Mouse (Mus musculus) MEL (cell line): ENCODE data around the gene Wfdc16. TPM values are rescaled to one million over a fixed set of nuclear protein-coding genes. Genes with fewer than 3 reads are reported as not detected.
"Not testable (repeated sequence)": the region's sequence is repeated elsewhere in the genome, so short reads cannot be mapped to it uniquely, and the experiment has no call there.

Experiments
- DNase-seq: peaks from one replicate; pipeline ENCODE4 v3.0.0; 2011; ENCODE audit warnings: low read depth, low spot score
- H3K27ac ChIP-seq: 2 replicates; pipeline ENCODE4 v1.5.1; 2012; ENCODE audit warnings: low read depth, mild to moderate bottlenecking, control low read depth, low read length, moderate library complexity; ENCODE audit not compliant: control insufficient read depth
- H3K27me3 ChIP-seq, 2 experiments: fragments of 150-350 bp in 1 of 2; sonication (generic) in 1 of 2; 2 replicates each; pipeline ENCODE4 v1.6.1; 2012; ENCODE audit warnings: low read length in 2 of 2, mild to moderate bottlenecking in 2 of 2, improper control_type of control experiment in 1 of 2, moderate library complexity in 1 of 2; ENCODE audit not compliant: insufficient read depth in 2 of 2, control insufficient read depth in 1 of 2
- H3K36me3 ChIP-seq, 2 experiments: 2 replicates each; pipeline ENCODE4 v1.6.1; 2012 to 2014; ENCODE audit warnings: low read length in 2 of 2, improper control_type of control experiment in 1 of 2, inconsistent platforms in 1 of 2, mild to moderate bottlenecking in 1 of 2; ENCODE audit not compliant: insufficient read depth in 2 of 2, control insufficient read depth in 1 of 2
- H3K4me1 ChIP-seq, 2 experiments: fragments of 150-350 bp in 1 of 2; sonication (generic) in 1 of 2; 2 replicates each; pipeline ENCODE4 v1.6.1; 2012; ENCODE audit warnings: low read length in 2 of 2, improper control_type of control experiment in 1 of 2, mild to moderate bottlenecking in 1 of 2; ENCODE audit not compliant: insufficient read depth in 2 of 2, control insufficient read depth in 1 of 2
- H3K4me3 ChIP-seq, 2 experiments: fragments of 150-350 bp in 1 of 2; sonication (generic) in 1 of 2; 2 replicates each; pipeline ENCODE4 v1.5.1; 2012; ENCODE audit warnings: low read depth in 2 of 2, low read length in 2 of 2, mild to moderate bottlenecking in 2 of 2, moderate library complexity in 2 of 2, control low read depth in 1 of 2, improper control_type of control experiment in 1 of 2; ENCODE audit not compliant: control insufficient read depth in 1 of 2, insufficient read depth in 1 of 2
- H3K79me2 ChIP-seq: 2 replicates; pipeline ENCODE4 v1.6.1; 2012; ENCODE audit warnings: mild to moderate bottlenecking, low read length, moderate library complexity; ENCODE audit not compliant: control insufficient read depth, poor library complexity, insufficient read depth
- H3K9ac ChIP-seq: 2 replicates; pipeline ENCODE4 v1.6.1; 2012; ENCODE audit warnings: low read depth, mild to moderate bottlenecking, control low read depth, low read length, moderate library complexity; ENCODE audit not compliant: control insufficient read depth, poor library complexity, severe bottlenecking
- H3K9me3 ChIP-seq: fragments of 150-350 bp; sonication (generic); replicated peaks from 2 replicates; pipeline ENCODE4 v1.6.1; 2012; ENCODE audit warnings: mild to moderate bottlenecking, low read length, improper control_type of control experiment, moderate library complexity; ENCODE audit not compliant: insufficient read depth
- BHLHE40 ChIP-seq: IDR thresholded peaks from 2 replicates; pipeline ENCODE4 v1.6.1; 2012; ENCODE audit warnings: low read depth, mild to moderate bottlenecking, inconsistent platforms, low read length, improper control_type of control experiment, borderline replicate concordance
- CHD1 ChIP-seq: IDR thresholded peaks from 2 replicates; pipeline ENCODE4 v1.6.1; 2012; ENCODE audit warnings: low read depth, mild to moderate bottlenecking, inconsistent platforms, low read length, improper control_type of control experiment
- CHD2 ChIP-seq: IDR thresholded peaks from 2 replicates; pipeline ENCODE4 v1.6.1; 2011; ENCODE audit warnings: low read length, improper control_type of control experiment
- EP300 ChIP-seq, 2 experiments: IDR thresholded peaks; 2 replicates each; pipeline ENCODE4 v1.6.1; 2011; ENCODE audit warnings: improper control_type of control experiment in 2 of 2, low read length in 2 of 2, low read depth in 1 of 2, mild to moderate bottlenecking in 1 of 2
- GABPA ChIP-seq: IDR thresholded peaks from 2 replicates; pipeline ENCODE4 v1.6.1; 2012; ENCODE audit warnings: low read depth, mild to moderate bottlenecking, inconsistent platforms, low read length, improper control_type of control experiment, moderate library complexity
- HCFC1 ChIP-seq: IDR thresholded peaks from 2 replicates; pipeline ENCODE4 v1.6.1; 2012; ENCODE audit warnings: low read depth, mild to moderate bottlenecking, inconsistent platforms, low read length, improper control_type of control experiment, moderate library complexity
- MAX ChIP-seq: IDR thresholded peaks from 2 replicates; pipeline ENCODE4 v1.6.1; 2011; ENCODE audit warnings: low read length, improper control_type of control experiment
- MEF2A ChIP-seq: IDR thresholded peaks from 2 replicates; pipeline ENCODE4 v1.6.1; 2014; ENCODE audit warnings: low read depth, mild to moderate bottlenecking, inconsistent platforms, low read length, improper control_type of control experiment; ENCODE audit not compliant: poor library complexity, insufficient replicate concordance, severe bottlenecking; ENCODE audit errors: extremely low read depth
- MYC ChIP-seq: IDR thresholded peaks from 2 replicates; pipeline ENCODE4 v1.6.1; 2011; ENCODE audit warnings: low read depth, mild to moderate bottlenecking, low read length, improper control_type of control experiment, moderate library complexity
- NRF1 ChIP-seq: IDR thresholded peaks from 2 replicates; pipeline ENCODE4 v1.6.1; 2014; ENCODE audit warnings: low read depth, mild to moderate bottlenecking, inconsistent platforms, low read length, improper control_type of control experiment, moderate library complexity; ENCODE audit not compliant: poor library complexity, insufficient read depth, severe bottlenecking
- POLR2AphosphoS5 ChIP-seq: IDR thresholded peaks from 2 replicates; pipeline ENCODE4 v1.6.1; 2012; ENCODE audit warnings: low read depth, borderline replicate concordance, mild to moderate bottlenecking, inconsistent platforms, low read length, moderate library complexity, mixed read lengths
- SIN3A ChIP-seq: IDR thresholded peaks from 2 replicates; pipeline ENCODE4 v1.6.1; 2012; ENCODE audit warnings: low read length, improper control_type of control experiment, inconsistent platforms
- TAL1 ChIP-seq: IDR thresholded peaks from 2 replicates; pipeline ENCODE4 v1.6.1; 2012; ENCODE audit warnings: mild to moderate bottlenecking, inconsistent platforms, low read length, moderate library complexity, mixed read lengths
- TBP ChIP-seq: IDR thresholded peaks from 2 replicates; pipeline ENCODE4 v1.8.0; 2011; ENCODE audit warnings: low read depth, low read length, improper control_type of control experiment
- UBTF ChIP-seq: IDR thresholded peaks from 2 replicates; pipeline ENCODE4 v1.6.1; 2012; ENCODE audit warnings: low read depth, mild to moderate bottlenecking, inconsistent platforms, low read length, improper control_type of control experiment, moderate library complexity, borderline replicate concordance; ENCODE audit not compliant: insufficient read depth
- ZC3H11A ChIP-seq: IDR thresholded peaks from 2 replicates; pipeline ENCODE4 v1.6.1; 2012; ENCODE audit warnings: low read depth, mild to moderate bottlenecking, inconsistent platforms, low read length, improper control_type of control experiment
- polyA plus RNA-seq, 2 experiments: library from polyadenylated mRNA; stranded (reverse) in 1 of 2; unstranded in 1 of 2; fragments of >175 nt in 1 of 2; fragments of >200 nt in 1 of 2; gene quantifications; 2 replicates each; pipeline versions ENCODE4 v1.2.1 to v1.2.4; 2012; ENCODE audit warnings: low replicate concordance in 2 of 2, low read depth in 1 of 2; ENCODE audit not compliant: insufficient read length in 2 of 2, insufficient read depth in 1 of 2, missing spikeins in 1 of 2
- total RNA-seq: library from RNA; depleted of rRNA; stranded (reverse); fragments of 300-350 nt; gene quantifications from 2 replicates; pipeline ENCODE4 v1.2.3, GENCODE M21; 2012

The Wfdc16 gene
- total and polyA plus RNA-seq, 3 experiments: not detected

DNA sequence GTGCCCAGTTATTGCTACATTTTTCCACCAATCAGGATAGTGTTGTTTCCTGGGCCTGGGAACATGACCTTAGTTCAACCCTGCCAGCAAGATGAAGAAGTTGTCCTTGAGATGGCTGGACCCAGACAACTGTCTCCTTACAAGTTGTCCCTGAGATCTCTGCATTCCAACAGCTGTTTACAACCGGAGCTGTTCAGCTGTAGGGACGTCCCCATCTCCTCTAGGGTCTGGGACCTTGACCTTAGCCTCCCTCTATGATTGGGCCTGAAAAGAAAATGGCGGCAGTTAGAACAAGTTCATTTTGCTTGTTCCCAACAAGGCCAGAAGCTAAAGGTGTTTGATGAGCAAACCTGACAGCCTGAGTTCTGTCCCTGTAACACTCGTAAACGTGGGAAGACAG lies 19.5 kb downstream of the Wfdc16 start:
- Histone ChIP-seq H3K9me3 (no peaks in the 10 kb centered on the region), H3K4me3 (no peak overlapping the region), H3K9ac (no peak overlapping the region), H3K27ac (no peak overlapping the region), H3K36me3 (no peaks in the 10 kb centered on the region), H3K79me2 (no peaks in the 10 kb centered on the region), H3K4me1 (no peaks in the 10 kb centered on the region), H3K27me3 (peaks cover 0 to 4% of the 10 kb centered on the region in 2 experiments; a peak in 2 of 4 replicates)
- TF ChIP-seq MAX (no peak), MYC (no peak), EP300 (IDR thresholded peaks at IDR 0.05; ENCODE audit: low read depth in 1 of 2, low read length in 2 of 2) (no peak), SIN3A (no peak), GABPA (no peak), NRF1 (no peak), BHLHE40 (no peak), POLR2AphosphoS5 (no peak), MEF2A (no peak), CHD1 (no peak), ZC3H11A (no peak), TBP (no peak)
- DNase-seq: no peak

DNA sequence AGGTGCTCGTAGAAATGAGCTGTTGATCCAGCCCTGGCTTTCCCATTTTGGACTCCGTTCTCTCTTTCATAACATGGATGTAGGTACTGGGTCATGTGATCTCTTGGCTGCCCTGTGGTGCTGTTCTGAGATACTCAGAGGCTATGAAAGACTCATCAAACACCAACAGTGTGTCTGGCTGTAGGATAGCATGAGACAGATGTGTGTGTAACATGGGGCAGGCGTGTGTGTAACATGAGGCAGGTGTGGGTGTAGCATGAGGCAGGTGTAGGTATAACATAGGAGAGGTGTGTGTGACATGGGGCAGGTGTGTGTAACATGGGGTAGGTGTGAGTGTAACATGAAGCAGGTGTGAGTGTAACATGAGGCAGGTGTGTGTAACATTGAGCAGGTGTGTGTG lies 23.2 kb downstream of the Wfdc16 start:
- TF ChIP-seq CHD2: no peak
- no peak for TF ChIP-seq HCFC1
- no peak for TF ChIP-seq CHD1
- no peak for TF ChIP-seq TAL1
- TF ChIP-seq UBTF: no peak
- no peak for TF ChIP-seq MYC
- Histone ChIP-seq H3K9ac (no peak overlapping the region), H3K27me3 (0 out of 4 replicates have a peak, but pooled peaks cover 0 to under 1% of the 10 kb centered on the region in 2 experiments), H3K4me3 (no peak overlapping the region), H3K27ac (no peak overlapping the region), H3K4me1 (no peaks in the 10 kb centered on the region), H3K36me3 (no peaks in the 10 kb centered on the region), H3K79me2 (no peaks in the 10 kb centered on the region), H3K9me3 (no peaks in the 10 kb centered on the region)
- DNase-seq: no peak

DNA sequence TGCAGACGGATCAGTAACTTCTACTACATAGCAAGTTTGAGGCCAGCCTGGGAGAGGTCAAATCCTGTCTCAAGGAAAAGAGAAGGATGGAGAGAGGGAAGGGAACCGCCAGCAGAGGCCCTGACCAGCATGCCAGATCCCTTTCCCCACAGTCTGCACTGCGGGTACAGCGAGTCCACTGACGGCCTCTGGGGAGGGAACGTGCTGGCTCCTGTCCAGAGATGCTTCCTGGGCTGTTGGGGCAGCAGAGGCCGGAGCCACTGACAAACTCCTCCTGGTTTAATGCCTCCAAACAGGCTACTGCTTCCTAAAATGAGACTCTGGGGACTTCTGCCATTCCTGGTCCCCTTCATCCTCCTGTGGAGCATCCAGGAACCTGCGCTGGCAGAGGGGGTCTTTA lies 25.1 kb downstream of the Wfdc16 start, which contains the start of the genes Wfdc6b and Wfdc8:
TSS of gene Wfdc6b (plus strand) at position 52 of the 400 bp plus-strand sequence.
TSS of gene Wfdc8 (minus strand) at position 156 of the 400 bp plus-strand sequence.
- not testable (repeated sequence) for DNase-seq, H3K27ac ChIP-seq, H3K4me3 ChIP-seq, H3K9me3 ChIP-seq, H3K4me1 ChIP-seq, H3K27me3 ChIP-seq, H3K9ac ChIP-seq, H3K36me3 ChIP-seq, H3K79me2 ChIP-seq
